In genomic region chr10:44327057-44327456, GRCm38 (mm10) we compare ENCODE assay signal across 25 mouse cellular contexts. TPM values are rescaled to one million over a fixed set of nuclear protein-coding genes. Genes with fewer than 3 reads are reported as not detected.
A peak's percentile ranks its signal among the peaks of the same experiment; 100 is the strongest.
DNase-seq lines count a peak whose midpoint lies in the region; ATAC-seq lines count a peak whose summit lies in the region.
"Had no signal": no experiment of that assay in that cellular context is flagged by ENCODE, and none has a peak within 500 bp of the region (broad histone marks: within the 10 kb centered on the region; RNA-seq: fewer than 3 reads in every experiment).

No protein-coding gene starts in this region.

- ATAC-seq in common myeloid progenitor, adult 5-6 weeks (replicated peaks; ENCODE audit: low read depth, poor library complexity, severe bottlenecking) = peak; percentile 43; the same call in 1 of the 2 replicates
- ATAC-seq in megakaryocyte, adult 5-6 weeks (ENCODE audit: poor library complexity, severe bottlenecking) = peak; percentile 87
- peak; percentile 60; the same call in 1 of the 2 replicates for ATAC-seq in neutrophil, adult 5-6 weeks (ENCODE audit: extremely low read depth, insufficient number of reproducible peaks, low FRiP score, poor library complexity, severe bottlenecking)
- ATAC-seq: activated CD4-positive, CD25-positive, alpha-beta regulatory T cell, adult 4 months; forebrain, postnatal 0 days; intestine, postnatal 0 days had no signal

- DNase-seq in lung, postnatal 36 days = peak; percentile 44
- no peak for DNase-seq in lung, postnatal 25 days (ENCODE audit: low spot score)
- no peak for DNase-seq in spleen, postnatal 36 days (ENCODE audit: low spot score in 2 of 2)
- no peak for DNase-seq in right cerebral cortex, postnatal 25 days
- DNase-seq in urinary bladder, adult 18-20 months (ENCODE audit: low spot score in 2 of 2) = no peak
- DNase-seq: adrenal gland, adult 2 months; adrenal gland, postnatal 36 days; B cell, adult 2 months; cerebellum, adult 8-10 months; cerebellum, postnatal 25 days; forebrain, postnatal 0 days; gastrocnemius, postnatal 10 days; heart, adult 18-20 months; heart, postnatal 4 days; kidney, postnatal 14 days; layer of hippocampus, postnatal 36 days; left cerebral cortex, postnatal 4 days; lung, postnatal 4 days; right cerebral cortex, adult 18-20 months; right cerebral cortex, postnatal 4 days had no signal

RNA-seq across cellular contexts. Expression of gene Atg5, which starts 58.9 kb away (rescaled TPM):
- total RNA-seq in common myeloid progenitor, adult 5-6 weeks (2017) = 25.5 and 26.1 TPM in 2 replicates
- total RNA-seq in megakaryocyte, adult 5-6 weeks (2015) = 34.8 and 37.4 TPM in 2 replicates
- 26.1 and 34.7 TPM in 2 replicates for total RNA-seq in megakaryocyte, adult 5-6 weeks (2017)
- total RNA-seq in neutrophil, adult 5-6 weeks (2017) = 32.4 and 32.7 TPM in 2 replicates
